Mouse (Mus musculus) lung, postnatal 14 days (tissue): ENCODE measurements around the gene Chchd6.

Source experiments
- DNase-seq: peaks from one replicate; pipeline ENCODE4 v3.0.0; 2021

Gene Chchd6

GRCm38 (mm10) chr6:89354076-89354475, 241.4 kb downstream of the Chchd6 start:
- DNase-seq = no peak

DNA sequence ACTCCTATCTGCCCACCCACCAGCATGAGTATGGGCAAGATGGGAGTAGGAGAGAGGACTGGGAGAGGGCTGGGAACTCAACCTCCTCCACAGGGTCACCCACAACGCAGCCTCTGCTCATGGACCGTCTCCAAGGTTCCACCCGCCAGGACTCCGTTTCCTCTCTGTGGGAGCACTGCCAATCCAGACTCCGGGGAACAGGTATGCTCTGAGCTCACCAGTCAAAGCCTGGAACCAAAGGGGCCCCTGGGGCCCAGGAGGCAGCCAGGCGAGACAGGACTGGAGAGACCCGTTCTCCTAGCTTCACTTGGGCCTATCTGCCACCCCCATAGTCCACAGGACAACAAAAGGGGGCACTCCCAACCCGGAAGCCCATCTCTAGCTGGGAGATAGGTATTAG, 242.4 kb downstream of the Chchd6 start:
- DNase-seq = no peak

DNA sequence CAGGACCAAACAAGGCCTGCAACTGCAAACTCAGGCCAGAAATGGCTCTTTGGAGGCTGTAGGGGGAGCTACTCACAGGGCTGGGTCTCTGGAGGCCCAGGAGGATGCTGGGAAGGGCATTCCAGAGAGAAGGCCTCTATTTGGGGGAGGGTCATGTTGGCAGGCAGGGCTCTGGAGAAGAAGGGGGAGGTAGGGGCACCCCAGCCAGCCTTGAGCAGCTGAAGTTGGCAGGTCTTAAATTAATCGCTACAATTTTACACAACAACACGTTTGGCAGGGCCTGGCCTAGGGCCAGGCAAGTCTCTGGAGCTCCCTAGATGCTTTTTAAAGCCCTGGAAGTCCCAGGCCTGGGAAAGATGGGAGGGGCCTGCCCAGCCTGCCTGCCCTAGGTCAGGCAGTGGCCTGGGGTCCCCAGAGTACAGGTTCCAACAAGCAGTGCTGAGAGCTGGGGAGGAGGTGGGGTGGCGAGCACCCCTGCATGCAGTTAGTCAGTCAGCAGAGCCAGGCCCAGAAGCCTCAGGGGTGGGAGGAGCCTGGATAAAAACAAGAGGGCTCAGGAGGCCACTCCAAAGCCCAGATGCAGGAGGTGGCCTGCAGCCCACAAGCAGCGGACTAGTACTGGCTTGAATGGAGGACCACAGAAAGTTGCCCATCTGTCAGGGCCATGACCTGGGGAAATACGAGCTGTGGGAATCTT, 243.9 kb downstream of the Chchd6 start:
- DNase-seq = peak; percentile 49

DNA sequence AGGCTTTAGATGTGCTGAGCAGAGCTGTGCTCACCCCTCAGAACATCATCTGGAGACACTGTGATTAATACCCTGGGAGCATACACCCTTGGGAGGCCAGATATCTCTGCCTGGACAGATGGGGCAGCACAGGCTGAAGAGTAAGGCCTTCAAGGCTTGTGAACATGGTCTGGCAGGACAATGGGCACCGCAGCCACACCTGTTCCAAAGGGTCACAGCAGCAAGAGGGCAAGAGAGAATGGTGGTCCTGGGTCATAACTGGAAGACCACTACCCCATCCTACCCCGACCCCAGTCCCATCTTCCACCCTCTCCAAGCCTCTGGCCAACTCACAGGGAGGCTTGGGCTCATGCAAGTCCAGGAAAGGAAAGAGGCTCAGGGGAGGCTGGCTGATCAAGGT, 244.9 kb downstream of the Chchd6 start:
- DNase-seq = no peak

- no peak for DNase-seq
Observed at GRCm38 (mm10) chr6:89350037-89350515, 245.4 kb downstream of the Chchd6 start.

GRCm38 (mm10) chr6:89348363-89348762, 247.1 kb downstream of the Chchd6 start:
- DNase-seq = no peak

- DNase-seq = no peak
Observed at GRCm38 (mm10) chr6:89347792-89348191, 247.7 kb downstream of the Chchd6 start.

- DNase-seq = no peak
Observed at GRCm38 (mm10) chr6:89345855-89346254, 249.6 kb downstream of the Chchd6 start.

DNA sequence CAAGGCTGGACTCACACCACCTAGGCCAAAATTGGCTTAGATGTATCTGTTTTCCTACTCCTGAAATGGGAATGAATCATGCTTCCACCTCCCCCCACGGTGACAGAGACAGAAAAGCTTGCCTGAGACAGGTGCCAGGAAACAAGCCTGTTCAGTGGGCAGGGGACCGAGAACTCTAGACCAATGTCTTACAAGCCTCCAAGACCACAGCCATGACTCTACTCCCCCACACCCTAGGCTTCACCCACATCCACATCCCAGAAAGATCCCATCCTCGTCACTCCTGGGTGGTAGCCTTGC, 250.0 kb downstream of the Chchd6 start:
- no peak for DNase-seq

- DNase-seq = peak; percentile 94
Observed at GRCm38 (mm10) chr6:89344613-89345485, 250.6 kb downstream of the Chchd6 start.

DNA sequence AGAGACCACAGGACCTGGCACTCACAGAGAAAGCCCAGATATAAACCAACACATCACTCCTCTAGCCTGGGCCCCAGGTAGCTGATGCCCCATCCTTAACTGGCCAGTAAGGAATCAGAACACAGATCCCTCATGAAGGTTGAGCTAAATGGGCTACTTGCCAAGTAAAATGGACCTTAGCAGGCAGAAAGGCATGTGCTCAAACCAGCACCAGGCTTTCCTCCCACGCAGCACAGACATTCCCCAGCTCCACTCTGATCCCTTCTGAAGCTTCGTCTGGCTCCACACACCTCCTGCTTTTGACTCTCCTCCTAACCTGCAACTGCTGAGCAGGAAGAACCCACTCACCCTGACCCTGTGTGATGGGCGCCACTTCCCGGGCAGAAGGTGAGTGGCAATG, 253.5 kb downstream of the Chchd6 start:
- DNase-seq = no peak

DNA sequence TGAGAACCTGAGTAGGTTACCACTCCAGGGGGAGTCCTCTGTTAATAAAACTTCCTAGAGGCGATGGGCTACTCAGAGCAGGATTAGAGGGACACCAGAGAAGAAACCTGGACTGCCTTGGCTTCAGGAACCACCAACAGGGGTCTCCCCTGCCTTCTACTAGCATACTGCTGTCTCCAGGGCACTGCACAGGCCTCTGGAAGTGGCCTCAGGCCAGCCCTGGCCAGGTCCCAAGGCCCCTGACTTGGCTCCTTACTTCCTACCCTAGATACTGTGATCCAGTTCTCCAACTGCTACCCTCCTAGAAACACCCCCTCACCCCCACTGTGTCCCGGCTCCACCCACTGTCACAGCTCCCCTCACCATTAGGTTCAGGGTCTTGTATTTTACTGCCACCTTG, 256.0 kb downstream of the Chchd6 start:
- peak; percentile 59 for DNase-seq

DNA sequence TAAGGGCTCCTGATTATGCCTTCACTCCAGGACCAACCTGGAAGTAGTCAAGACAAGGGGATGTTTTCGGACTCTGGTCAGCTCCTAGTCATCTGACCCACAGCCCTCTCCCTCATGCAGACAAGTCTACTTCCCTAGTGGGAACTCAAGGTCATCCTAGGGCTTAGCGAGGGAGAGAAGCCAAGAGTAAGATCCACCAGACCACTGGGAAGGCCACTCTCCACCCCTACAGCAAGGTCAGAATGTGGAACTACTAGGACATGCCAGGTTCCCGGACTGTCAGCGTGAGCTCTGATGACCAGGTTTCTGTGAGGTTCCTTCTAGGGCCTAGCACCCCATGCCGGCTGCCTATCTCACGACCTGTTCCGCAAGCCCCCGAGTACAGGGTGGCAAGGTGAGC, 256.7 kb downstream of the Chchd6 start:
- DNase-seq = no peak

DNA sequence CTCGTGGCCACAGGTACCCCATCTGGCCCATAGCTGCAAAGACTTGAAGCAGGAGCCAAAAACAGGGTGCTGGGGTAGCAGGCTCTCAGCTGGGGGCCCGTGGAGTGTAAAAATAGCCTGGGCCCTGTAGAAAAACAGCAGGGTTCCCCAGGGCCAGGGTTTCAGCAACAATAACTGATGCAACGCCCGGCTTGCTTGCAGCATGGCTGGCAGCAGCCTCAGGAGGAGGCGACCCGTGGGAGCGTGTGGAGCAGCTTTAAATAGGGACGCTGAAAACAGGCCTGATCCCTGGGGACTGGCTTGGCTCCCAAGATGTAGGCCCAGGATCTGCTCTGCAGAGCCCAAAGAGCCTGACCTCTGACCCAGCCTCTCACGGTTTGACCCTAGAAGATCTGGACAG, 257.9 kb downstream of the Chchd6 start:
- no peak for DNase-seq

GRCm38 (mm10) chr6:89333964-89334702, 261.3 kb downstream of the Chchd6 start:
- no peak for DNase-seq
